Mouse (Mus musculus): ENCODE measurements around the gene Ypel3.

The Ypel3 gene

GRCm38 (mm10) chr7:126793456-126794270 is 16.9 kb downstream of the Ypel3 start:
- DNase-seq (ENCODE audit: low spot score in 2 of 2), result no peak

DNA sequence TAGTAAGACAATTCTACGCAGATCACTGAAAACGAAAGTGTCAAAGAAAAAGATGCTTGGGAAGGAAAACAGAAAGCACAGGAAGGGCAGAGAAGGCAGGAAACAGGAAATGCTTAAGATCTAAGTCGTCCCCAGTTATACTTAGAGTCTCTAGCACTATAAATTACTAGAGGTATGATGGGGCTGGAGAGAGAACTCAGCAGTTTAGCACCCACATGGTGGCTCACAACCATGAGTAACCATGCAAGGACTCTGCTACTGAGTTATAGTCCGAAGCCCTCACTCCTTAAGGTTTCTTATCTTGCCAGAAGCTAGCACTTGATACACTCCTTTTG is 17.5 kb downstream of the Ypel3 start:
- DNase-seq (ENCODE audit: low spot score in 2 of 2), result no peak

DNA sequence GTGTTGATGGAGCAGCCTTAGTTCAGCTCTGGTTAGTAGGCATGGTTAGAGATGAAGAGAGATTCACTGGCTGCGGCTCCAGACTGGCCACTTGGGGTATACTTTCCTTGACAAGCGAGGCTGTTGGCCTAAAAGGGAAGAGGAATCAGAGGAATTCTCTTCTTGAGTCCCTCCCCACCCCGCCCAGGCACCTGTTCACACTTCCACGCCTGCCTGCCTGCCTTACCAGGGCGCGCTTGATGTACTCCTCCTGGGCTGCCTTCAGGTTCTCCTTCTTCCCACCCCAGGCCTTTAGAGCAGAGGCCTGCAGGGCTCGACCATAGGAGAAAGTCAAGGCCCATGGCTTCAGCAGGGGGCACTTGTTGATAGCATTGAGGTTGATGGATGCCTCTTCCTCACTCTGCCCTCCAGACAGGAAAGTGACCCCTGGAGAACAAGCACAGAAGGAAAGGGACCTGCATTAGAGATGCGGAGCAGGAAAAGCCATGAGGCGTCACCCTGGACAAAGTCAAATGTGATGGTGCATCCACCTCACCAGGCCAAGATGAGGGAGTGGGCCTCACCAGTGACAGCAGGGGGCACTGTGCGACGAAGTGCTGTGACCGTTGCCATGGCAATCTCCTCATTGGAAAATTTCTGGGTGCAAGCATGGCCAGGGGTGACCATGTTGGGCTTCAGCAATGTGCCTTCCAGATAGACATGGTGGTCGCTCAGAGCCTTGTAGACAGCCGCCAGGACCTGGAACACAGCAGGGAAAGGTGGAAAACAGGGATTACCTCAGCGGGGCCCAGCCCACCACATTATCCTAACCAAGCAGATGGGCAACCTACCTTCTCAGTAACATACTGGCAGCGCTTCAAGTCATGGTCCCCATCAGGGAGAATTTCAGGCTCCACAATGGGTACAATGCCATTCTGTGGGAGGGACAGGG is 18.9 kb downstream of the Ypel3 start:
- DNase-seq (ENCODE audit: low spot score in 2 of 2), result peak in 1 of 2 experiments; percentile 44

DNA sequence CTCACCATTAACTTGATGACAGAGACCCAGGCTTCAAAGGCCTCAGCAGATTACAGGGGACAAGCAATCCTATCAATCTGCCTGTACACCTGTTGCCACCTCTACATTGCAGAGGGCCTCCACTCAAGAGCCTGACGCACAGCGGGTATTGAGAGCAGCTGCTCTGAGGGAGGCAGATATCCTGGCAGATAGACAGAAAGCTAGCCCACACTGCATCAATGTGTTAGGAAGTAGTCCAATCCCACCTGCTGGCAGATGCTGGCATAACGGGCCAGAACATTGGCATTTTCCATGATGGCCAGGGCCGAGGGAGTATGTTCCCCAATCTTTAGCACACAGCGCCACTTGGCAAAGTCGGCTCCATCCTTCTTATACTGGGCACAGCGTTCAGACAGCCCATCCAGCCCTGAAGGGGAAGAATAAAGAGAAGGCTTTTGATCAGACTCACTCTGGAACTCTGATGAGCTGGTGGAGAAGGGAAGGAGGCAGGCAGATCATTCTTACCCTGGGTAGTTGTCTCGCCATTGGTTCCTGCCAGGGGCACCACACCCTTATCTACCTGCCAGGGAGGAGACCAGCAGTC is 19.7 kb downstream of the Ypel3 start:
- DNase-seq (ENCODE audit: low spot score in 2 of 2), result peak in 1 of 2 experiments; percentile 63

GRCm38 (mm10) chr7:126797411-126798126 is 20.8 kb downstream of the Ypel3 start, which contains the start of gene Fam57b:
Gene Fam57b, plus strand, starts transcription at chr7:126797668.
- peak in 1 of 2 experiments; percentile 62 for DNase-seq (ENCODE audit: low spot score in 2 of 2)

DNA sequence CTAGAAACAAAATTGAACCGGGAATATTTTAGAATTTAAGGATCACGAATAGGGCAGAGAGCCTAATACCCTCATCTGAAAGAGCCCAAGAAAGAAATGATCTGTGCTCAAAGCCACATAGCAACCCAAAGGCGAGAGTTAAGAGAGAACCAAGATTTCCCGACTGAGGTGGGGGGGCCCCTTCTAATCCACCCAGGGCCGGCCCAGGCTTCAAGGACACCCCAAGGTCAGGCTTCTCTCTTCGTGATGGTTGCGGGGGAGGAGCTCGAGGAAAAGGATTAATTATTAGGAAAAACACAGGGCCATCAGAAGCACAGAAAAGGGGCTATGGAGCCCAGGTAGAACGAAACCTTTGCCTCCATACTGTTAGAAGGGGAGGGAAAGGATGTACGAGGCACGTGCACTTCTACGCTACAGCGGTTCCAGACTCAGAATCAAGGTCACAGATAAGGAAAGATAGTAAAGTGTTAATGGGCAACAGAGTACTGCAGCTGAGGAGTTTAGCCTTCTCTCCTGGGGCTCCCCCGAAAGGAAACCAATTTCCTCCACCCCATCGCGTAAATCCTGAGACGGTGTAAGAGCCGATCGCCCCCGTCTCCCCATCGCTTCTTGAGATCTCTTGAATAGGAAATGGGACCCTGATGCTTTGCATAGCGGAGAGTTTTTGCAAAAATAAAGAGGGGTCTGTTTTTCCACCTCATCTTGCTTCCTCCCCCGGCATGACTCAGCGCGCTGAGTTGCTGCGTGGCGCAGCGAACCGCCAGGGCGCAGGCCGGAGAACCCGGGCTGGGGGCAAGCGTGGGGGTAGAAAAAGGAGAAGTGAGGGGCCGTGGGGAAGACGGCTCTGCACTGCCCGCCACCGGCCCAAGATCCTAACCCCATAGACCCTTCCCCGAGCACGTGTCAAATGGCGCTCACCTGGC is 21.6 kb downstream of the Ypel3 start:
- peak in 1 of 2 experiments; percentile 52 for DNase-seq (ENCODE audit: low spot score in 2 of 2)

GRCm38 (mm10) chr7:126799050-126799467 is 22.3 kb downstream of the Ypel3 start:
- DNase-seq (ENCODE audit: low spot score in 2 of 2), result peak; percentile 98

- peak in 1 of 2 experiments; percentile 95 for DNase-seq (ENCODE audit: low spot score in 2 of 2)
Measured at GRCm38 (mm10) chr7:126799468-126800268, 22.9 kb downstream of the Ypel3 start.

DNA sequence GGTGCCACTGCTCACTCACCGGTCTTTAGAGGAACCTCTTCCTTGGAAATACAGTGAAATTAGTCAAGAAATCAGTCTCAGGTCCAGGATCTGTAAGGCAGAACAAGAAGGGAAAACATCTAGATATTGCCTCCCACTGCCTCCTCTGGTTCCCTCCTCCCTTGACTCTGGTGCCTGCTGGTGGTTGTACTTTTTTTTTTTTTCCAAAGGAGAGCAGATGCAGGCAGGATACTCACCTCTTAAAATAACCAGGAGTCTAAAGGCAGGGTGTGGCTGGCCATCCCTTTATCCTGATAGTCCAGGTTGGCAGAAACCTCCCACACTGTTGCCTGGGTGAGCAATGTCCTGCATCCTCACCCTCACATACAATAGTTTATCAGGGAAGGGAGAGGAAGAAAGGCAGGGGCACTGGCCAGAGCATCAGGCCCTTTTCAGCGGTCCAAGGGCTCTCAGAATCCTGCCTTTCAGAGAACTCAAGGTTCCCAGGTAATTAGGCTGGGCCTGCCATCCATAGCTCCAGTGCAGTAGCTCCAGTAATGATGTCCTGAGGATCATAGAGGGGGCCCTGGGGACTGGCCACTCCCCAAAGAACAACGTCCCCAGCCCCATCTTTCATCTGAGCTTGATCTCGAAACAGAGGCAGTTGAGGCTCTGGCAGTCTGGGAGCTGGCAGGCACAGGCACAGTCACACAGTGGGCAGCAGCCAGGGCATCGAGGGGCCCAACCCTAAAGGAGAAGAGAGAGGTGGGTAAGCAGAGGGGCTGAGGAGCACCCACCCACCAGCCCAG is 23.7 kb downstream of the Ypel3 start:
- DNase-seq (ENCODE audit: low spot score in 2 of 2), result peak in 1 of 2 experiments; percentile 44

GRCm38 (mm10) chr7:126801057-126801422 is 24.3 kb downstream of the Ypel3 start:
- DNase-seq (ENCODE audit: low spot score in 2 of 2), result no peak

- no peak for DNase-seq (ENCODE audit: low spot score in 2 of 2)
Measured at GRCm38 (mm10) chr7:126802134-126802889, 25.6 kb downstream of the Ypel3 start.

GRCm38 (mm10) chr7:126803181-126803580 is 26.4 kb downstream of the Ypel3 start:
- no peak for DNase-seq (ENCODE audit: low spot score in 2 of 2)

GRCm38 (mm10) chr7:126803751-126804150 is 27.0 kb downstream of the Ypel3 start:
- no peak for DNase-seq (ENCODE audit: low spot score in 2 of 2)

DNA sequence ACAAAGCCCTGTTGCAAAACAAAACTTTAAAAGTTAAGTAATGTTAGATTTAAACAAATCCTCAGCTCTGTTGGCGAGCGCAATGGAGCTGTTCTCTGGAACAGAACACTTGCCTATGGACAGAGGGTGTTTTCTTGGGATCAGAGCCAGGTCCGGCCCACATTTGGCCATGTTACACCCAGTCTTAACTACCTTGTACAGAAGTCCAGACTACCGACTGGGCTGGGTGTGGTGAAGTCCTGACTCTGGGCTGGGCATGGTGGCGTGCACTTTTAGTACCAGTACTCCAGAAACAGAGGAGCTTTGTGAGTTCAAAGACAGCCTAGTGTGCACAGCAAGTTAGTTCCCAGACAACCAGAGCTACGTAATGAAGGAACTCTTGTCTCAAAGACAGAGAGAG is 30.2 kb downstream of the Ypel3 start:
- no peak for DNase-seq (ENCODE audit: low spot score in 2 of 2)

GRCm38 (mm10) chr7:126807405-126807804 is 30.6 kb downstream of the Ypel3 start:
- no peak for DNase-seq (ENCODE audit: low spot score in 2 of 2)

- DNase-seq (ENCODE audit: low spot score in 2 of 2), result peak; percentile 92 to 94
Measured at GRCm38 (mm10) chr7:126808703-126809455, 32.1 kb downstream of the Ypel3 start.

DNA sequence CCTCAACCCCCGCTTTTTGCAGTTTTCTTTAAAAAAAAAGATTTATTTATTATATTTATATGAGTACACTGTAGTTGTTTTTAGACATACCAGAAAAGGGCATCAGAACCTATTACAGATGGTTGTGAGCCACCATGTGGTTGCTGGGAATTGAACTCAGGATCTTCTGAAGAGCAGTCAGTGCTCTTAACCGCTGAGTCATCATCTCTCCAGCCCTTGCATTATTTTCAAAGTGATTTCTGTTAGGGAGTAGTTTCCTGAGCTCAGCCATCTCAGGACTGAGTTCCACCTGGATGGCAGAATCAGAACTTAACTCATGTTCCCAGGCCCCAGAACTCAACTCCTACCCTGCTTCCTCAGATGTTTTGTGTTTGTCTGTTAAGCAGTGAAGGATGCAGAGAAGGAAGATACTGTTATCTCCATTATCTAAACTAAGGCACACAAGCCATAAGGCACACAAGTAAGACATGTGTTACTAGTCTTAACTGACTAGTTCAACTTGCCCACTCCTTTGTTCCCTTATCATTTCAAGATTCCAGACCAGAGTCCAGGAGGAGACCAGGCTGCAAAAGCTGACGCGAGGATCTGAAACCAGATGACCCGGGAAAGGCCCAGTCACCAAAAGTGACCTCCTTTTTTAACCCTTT is 33.1 kb downstream of the Ypel3 start:
- no peak for DNase-seq (ENCODE audit: low spot score in 2 of 2)
